Mouse (Mus musculus) ES-Bruce4 (cell line): Measurements from ENCODE around the gene Yap1. TPM values are rescaled to one million over a fixed set of nuclear protein-coding genes. Genes with fewer than 3 reads are reported as not detected.

Source experiments
- H3K27ac ChIP-seq: 2 replicates; pipeline ENCODE4 v1.5.1; 2012; ENCODE audit warnings: low read length, inconsistent platforms; ENCODE audit not compliant: insufficient read depth
- H3K27me3 ChIP-seq: 2 replicates; pipeline ENCODE4 v1.6.1; 2012; ENCODE audit warnings: mild to moderate bottlenecking, low read length, inconsistent platforms; ENCODE audit not compliant: control insufficient read depth, poor library complexity, insufficient read depth, severe bottlenecking
- H3K36me3 ChIP-seq: 2 replicates; pipeline ENCODE4 v1.6.1; 2012; ENCODE audit warnings: inconsistent platforms, mild to moderate bottlenecking, low read length, moderate library complexity; ENCODE audit not compliant: control insufficient read depth, poor library complexity, insufficient read depth, severe bottlenecking
- H3K4me1 ChIP-seq: one replicate; pipeline ENCODE4 v1.8.1; 2011; ENCODE audit warnings: low read length; ENCODE audit not compliant: control insufficient read depth, insufficient read depth
- H3K4me3 ChIP-seq: 2 replicates; pipeline ENCODE4 v1.5.1; 2011; ENCODE audit warnings: low read depth, mild to moderate bottlenecking, low read length
- H3K9ac ChIP-seq: 2 replicates; pipeline ENCODE4 v1.6.1; 2012; ENCODE audit warnings: low read depth, mild to moderate bottlenecking, inconsistent platforms; ENCODE audit not compliant: poor library complexity, severe bottlenecking
- H3K9me3 ChIP-seq: replicated peaks from 2 replicates; pipeline ENCODE4 v1.6.1; 2012; ENCODE audit warnings: mild to moderate bottlenecking, low read length, inconsistent platforms; ENCODE audit not compliant: control insufficient read depth, poor library complexity, insufficient read depth, severe bottlenecking
- CTCF ChIP-seq: IDR thresholded peaks from one replicate; pipeline ENCODE4 v1.8.1; 2011; ENCODE audit warnings: low read depth, low read length
- EP300 ChIP-seq: IDR thresholded peaks from 2 replicates; pipeline ENCODE4 v1.6.1; 2011; ENCODE audit warnings: low read depth, low read length; ENCODE audit not compliant: insufficient read depth
- POLR2A ChIP-seq: IDR thresholded peaks from one replicate; pipeline ENCODE4 v1.8.1; 2011; ENCODE audit warnings: low read length; ENCODE audit not compliant: insufficient read depth
- polyA plus RNA-seq: library from polyadenylated mRNA; stranded (reverse); fragments of >200 nt; gene quantifications from 2 replicates; pipeline ENCODE4 v1.2.4, GENCODE M21; 2011; ENCODE audit warnings: low read depth; ENCODE audit not compliant: missing spikeins, insufficient read depth, insufficient read length

Yap1 gene
- polyA plus RNA-seq, 1 experiment: 131 TPM

- H3K9me3 ChIP-seq: no peaks in the 10 kb centered on the region
- H3K36me3 ChIP-seq: peaks cover 14% of the 10 kb centered on the region
- no peak overlapping the region for H3K27ac ChIP-seq
Observed at GRCm38 (mm10) chr9:7958025-7958593, 46.3 kb downstream of the Yap1 start.

GRCm38 (mm10) chr9:7957407-7957806 lies 47.0 kb downstream of the Yap1 start:
- Histone ChIP-seq H3K9ac (no peak overlapping the region), H3K4me1 (peaks cover 6% of the 10 kb centered on the region), H3K27me3 (no peaks in the 10 kb centered on the region), H3K4me3 (no peak overlapping the region), H3K36me3 (peaks cover 21% of the 10 kb centered on the region), H3K9me3 (no peaks in the 10 kb centered on the region), H3K27ac (no peak overlapping the region)
- TF ChIP-seq POLR2A: no peak
- no peak for TF ChIP-seq EP300
- no peak for TF ChIP-seq CTCF

More at GRCm38 (mm10) chr9:7958025-7958593, 46.3 kb downstream of the Yap1 start:
- no peak for TF ChIP-seq EP300
- TF ChIP-seq POLR2A: no peak
- TF ChIP-seq CTCF: no peak
- H3K4me1 ChIP-seq: peaks cover 6% of the 10 kb centered on the region
- H3K4me3 ChIP-seq: no peak overlapping the region
- H3K9ac ChIP-seq: no peak overlapping the region
- no peaks in the 10 kb centered on the region for H3K27me3 ChIP-seq

DNA sequence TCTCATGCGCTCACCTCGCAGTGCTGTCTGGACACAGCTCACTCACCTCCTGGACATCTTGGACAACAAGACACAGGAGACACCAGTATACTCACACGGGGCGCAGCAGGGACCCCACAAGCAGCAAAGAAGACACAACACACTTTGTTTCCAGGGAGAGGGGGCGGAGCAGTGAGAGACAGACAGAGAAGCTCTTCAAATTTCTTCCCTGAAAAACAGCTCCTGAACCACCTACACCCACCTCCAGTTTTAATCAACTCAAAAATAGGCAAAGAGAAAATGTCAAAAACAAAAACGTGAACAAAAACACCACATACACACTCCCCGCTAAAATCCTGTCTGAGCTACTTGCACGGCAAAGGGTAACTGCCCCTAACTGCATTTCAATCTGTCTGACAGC lies 48.0 kb downstream of the Yap1 start:
- no peak overlapping the region for H3K4me3 ChIP-seq
- H3K4me1 ChIP-seq: peaks cover 6% of the 10 kb centered on the region
- H3K27me3 ChIP-seq: no peaks in the 10 kb centered on the region
- no peak for TF ChIP-seq CTCF
- TF ChIP-seq EP300: no peak
- H3K36me3 ChIP-seq: peaks cover 22% of the 10 kb centered on the region
- no peaks in the 10 kb centered on the region for H3K9me3 ChIP-seq
- H3K27ac ChIP-seq: no peak overlapping the region
- H3K9ac ChIP-seq: no peak overlapping the region

GRCm38 (mm10) chr9:7952886-7953285 lies 51.5 kb downstream of the Yap1 start:
- Histone ChIP-seq H3K9ac (no peak overlapping the region), H3K4me1 (peaks cover 2% of the 10 kb centered on the region), H3K27me3 (no peaks in the 10 kb centered on the region), H3K9me3 (no peaks in the 10 kb centered on the region), H3K27ac (no peak overlapping the region), H3K4me3 (no peak overlapping the region), H3K36me3 (peaks cover 20% of the 10 kb centered on the region)
- TF ChIP-seq CTCF (no peak), EP300 (no peak), POLR2A (no peak)

DNA sequence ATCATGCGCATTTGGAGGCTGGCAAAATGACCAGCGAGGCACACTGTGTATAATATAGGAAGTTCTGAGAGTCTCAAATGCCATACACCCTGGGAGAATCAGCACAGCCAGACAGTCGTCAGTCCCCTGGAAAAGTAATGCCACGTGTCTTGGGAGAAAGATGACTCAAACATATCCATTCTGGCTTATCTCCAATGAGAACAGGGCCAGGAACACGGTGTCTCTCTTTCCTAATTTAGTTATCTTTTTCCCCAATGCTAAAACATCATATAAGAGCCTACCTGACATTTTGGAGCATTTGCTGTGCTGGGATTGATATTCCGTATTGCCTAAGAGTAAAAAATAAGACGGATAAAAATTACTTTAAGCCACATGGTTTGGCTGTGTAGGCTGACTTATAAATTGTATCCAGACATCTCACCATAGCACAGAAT lies 54.2 kb downstream of the Yap1 start:
- TF ChIP-seq POLR2A: no peak
- TF ChIP-seq CTCF: no peak
- TF ChIP-seq EP300: no peak
- Histone ChIP-seq H3K9me3 (no peaks in the 10 kb centered on the region), H3K9ac (no peak overlapping the region), H3K27me3 (no peaks in the 10 kb centered on the region), H3K4me1 (no peaks in the 10 kb centered on the region), H3K4me3 (no peak overlapping the region), H3K27ac (no peak overlapping the region), H3K36me3 (peaks cover 25% of the 10 kb centered on the region)

DNA sequence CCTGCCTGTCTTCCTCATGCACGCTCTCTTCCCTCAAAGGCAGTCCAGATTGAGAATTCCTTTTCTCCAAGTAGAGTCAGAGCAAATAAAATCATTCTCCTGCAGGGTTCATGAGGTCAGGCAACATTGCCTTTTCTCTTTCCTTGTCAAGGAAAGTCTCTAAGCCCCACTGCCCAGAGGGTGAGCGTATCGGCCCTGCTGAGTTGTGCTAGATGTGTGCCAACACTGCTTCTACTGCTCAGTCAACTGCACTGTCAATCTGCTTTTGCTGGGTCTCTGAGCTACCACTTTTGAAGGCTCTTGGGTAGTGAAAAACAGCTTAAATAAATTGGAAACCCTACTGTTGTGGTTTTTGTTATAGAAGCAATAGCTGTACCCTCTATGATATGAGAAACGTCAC lies 56.5 kb downstream of the Yap1 start:
- Histone ChIP-seq H3K4me1 (peaks cover 2% of the 10 kb centered on the region), H3K4me3 (no peak overlapping the region), H3K9ac (no peak overlapping the region), H3K27me3 (no peaks in the 10 kb centered on the region), H3K36me3 (peaks cover 22% of the 10 kb centered on the region), H3K9me3 (no peaks in the 10 kb centered on the region), H3K27ac (no peak overlapping the region)
- no peak for TF ChIP-seq EP300
- TF ChIP-seq POLR2A: no peak
- no peak for TF ChIP-seq CTCF
